Mouse (Mus musculus): ENCODE measurements around the gene Tbc1d5. TPM values are rescaled to one million over a fixed set of nuclear protein-coding genes. Genes with fewer than 3 reads are reported as not detected.

Gene Tbc1d5
- polyA plus RNA-seq, 1 experiment from 2014 or later, result 13.9 TPM

DNA sequence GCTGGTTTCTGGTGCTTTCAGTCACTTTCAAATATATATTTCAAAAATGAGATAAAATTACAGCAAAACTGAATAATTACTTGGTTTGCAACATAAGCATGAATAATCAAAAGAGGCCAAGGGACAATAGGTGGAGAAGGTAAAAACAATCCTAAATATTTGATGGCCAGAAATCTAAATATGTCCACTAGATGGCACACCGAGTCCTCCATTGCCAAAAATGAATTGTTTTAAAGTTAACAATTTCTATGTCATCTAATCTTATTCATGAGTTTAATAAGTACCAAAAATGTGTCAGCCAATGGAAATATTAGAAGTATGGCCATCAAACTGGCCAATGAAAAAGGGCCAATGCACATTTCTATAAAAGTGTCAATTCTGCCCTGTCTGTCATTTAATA is 365.1 kb downstream of the Tbc1d5 start:
- H3K36me3 ChIP-seq (ENCODE audit: control insufficient read depth, insufficient read depth, low read length), result no peaks in the 10 kb centered on the region
- no peak for DNase-seq (ENCODE audit: low spot score)

DNA sequence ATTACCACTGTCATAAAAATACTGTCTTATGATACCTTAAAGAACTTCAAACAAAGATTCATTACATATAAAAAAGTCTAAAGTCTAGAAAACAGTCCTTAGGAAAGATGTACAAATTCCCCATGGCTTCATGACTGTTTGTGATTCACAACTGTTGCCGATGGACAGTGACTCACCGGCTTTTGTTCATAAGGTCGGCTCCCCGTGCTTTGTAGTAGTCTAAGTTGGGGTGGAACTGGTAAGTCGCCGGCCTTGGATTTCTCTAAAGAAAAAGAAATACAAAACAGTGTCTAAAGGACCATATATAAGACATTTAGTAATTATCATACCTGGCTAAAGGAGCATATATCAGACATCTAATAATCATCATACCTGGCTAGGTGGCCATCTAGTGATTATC is 365.6 kb downstream of the Tbc1d5 start:
- H3K9ac ChIP-seq (ENCODE audit: low read length), result no peak overlapping the region
- WGBS, result 95% methylated on average over 6 of the region's 6 CpGs

More for the DNA sequence above, 365.1 kb downstream of the Tbc1d5 start:
- Histone ChIP-seq H3K4me2 (ENCODE audit: low read depth, low read length, severe bottlenecking) (no peak overlapping the region), H3K27ac (ENCODE audit: low read depth, low read length) (no peak overlapping the region), H3K4me1 (replicated peaks; ENCODE audit: control insufficient read depth, insufficient read depth, low read length) (no peaks in the 10 kb centered on the region), H3K27me3 (ENCODE audit: control insufficient read depth, insufficient read depth, low read length) (no peaks in the 10 kb centered on the region), H3K4me3 (ENCODE audit: low read depth, low read length) (no peak overlapping the region), H3K9me3 (ENCODE audit: control insufficient read depth, low read length) (no peaks in the 10 kb centered on the region), H3K9ac (ENCODE audit: low read length) (no peak overlapping the region)
- 64% methylated on average over 1 of the region's 1 CpGs for WGBS
- no peak for ATAC-seq (replicated peaks; ENCODE audit: low FRiP score)

GRCm38 (mm10) chr17:50805631-50806030 is 373.5 kb downstream of the Tbc1d5 start:
- no peaks in the 10 kb centered on the region for H3K27me3 ChIP-seq (ENCODE audit: control insufficient read depth, insufficient read depth, low read length)
- no peak for ATAC-seq (replicated peaks; ENCODE audit: low FRiP score)
- 95% methylated on average over 1 of the region's 1 CpGs for WGBS

More for the DNA sequence above, 365.6 kb downstream of the Tbc1d5 start:
- Histone ChIP-seq H3K4me1 (replicated peaks; ENCODE audit: control insufficient read depth, insufficient read depth, low read length) (no peaks in the 10 kb centered on the region), H3K36me3 (ENCODE audit: control insufficient read depth, insufficient read depth, low read length) (no peaks in the 10 kb centered on the region), H3K9me3 (ENCODE audit: control insufficient read depth, low read length) (no peaks in the 10 kb centered on the region), H3K27ac (ENCODE audit: low read depth, low read length) (no peak overlapping the region), H3K27me3 (ENCODE audit: control insufficient read depth, insufficient read depth, low read length) (no peaks in the 10 kb centered on the region), H3K4me2 (ENCODE audit: low read depth, low read length, severe bottlenecking) (no peak overlapping the region), H3K4me3 (ENCODE audit: low read depth, low read length) (no peak overlapping the region)
- no peak for ATAC-seq (replicated peaks; ENCODE audit: low FRiP score)
- DNase-seq (ENCODE audit: low spot score), result no peak

GRCm38 (mm10) chr17:50803234-50803633 is 375.9 kb downstream of the Tbc1d5 start:
- no peak overlapping the region for H3K27ac ChIP-seq (ENCODE audit: low read depth, low read length)
- DNase-seq (ENCODE audit: low spot score), result no peak
- H3K36me3 ChIP-seq (ENCODE audit: control insufficient read depth, insufficient read depth, low read length), result no peaks in the 10 kb centered on the region
- 76% methylated on average over 6 of the region's 6 CpGs for WGBS
- no peaks in the 10 kb centered on the region for H3K27me3 ChIP-seq (ENCODE audit: control insufficient read depth, insufficient read depth, low read length)
- ATAC-seq (replicated peaks; ENCODE audit: low FRiP score), result no peak
- no peak overlapping the region for H3K4me3 ChIP-seq (ENCODE audit: low read depth, low read length)
- no peaks in the 10 kb centered on the region for H3K9me3 ChIP-seq (ENCODE audit: control insufficient read depth, low read length)
- no peak overlapping the region for H3K9ac ChIP-seq (ENCODE audit: low read length)
- no peak overlapping the region for H3K4me2 ChIP-seq (ENCODE audit: low read depth, low read length, severe bottlenecking)
- no peaks in the 10 kb centered on the region for H3K4me1 ChIP-seq (replicated peaks; ENCODE audit: control insufficient read depth, insufficient read depth, low read length)

More at GRCm38 (mm10) chr17:50805631-50806030, 373.5 kb downstream of the Tbc1d5 start:
- no peaks in the 10 kb centered on the region for H3K36me3 ChIP-seq (ENCODE audit: control insufficient read depth, insufficient read depth, low read length)
- no peaks in the 10 kb centered on the region for H3K4me1 ChIP-seq (replicated peaks; ENCODE audit: control insufficient read depth, insufficient read depth, low read length)
- H3K9ac ChIP-seq (ENCODE audit: low read length), result no peak overlapping the region
- DNase-seq (ENCODE audit: low spot score), result no peak
- no peak overlapping the region for H3K27ac ChIP-seq (ENCODE audit: low read depth, low read length)
- no peaks in the 10 kb centered on the region for H3K9me3 ChIP-seq (ENCODE audit: control insufficient read depth, low read length)
- H3K4me3 ChIP-seq (ENCODE audit: low read depth, low read length), result no peak overlapping the region
- no peak overlapping the region for H3K4me2 ChIP-seq (ENCODE audit: low read depth, low read length, severe bottlenecking)

DNA sequence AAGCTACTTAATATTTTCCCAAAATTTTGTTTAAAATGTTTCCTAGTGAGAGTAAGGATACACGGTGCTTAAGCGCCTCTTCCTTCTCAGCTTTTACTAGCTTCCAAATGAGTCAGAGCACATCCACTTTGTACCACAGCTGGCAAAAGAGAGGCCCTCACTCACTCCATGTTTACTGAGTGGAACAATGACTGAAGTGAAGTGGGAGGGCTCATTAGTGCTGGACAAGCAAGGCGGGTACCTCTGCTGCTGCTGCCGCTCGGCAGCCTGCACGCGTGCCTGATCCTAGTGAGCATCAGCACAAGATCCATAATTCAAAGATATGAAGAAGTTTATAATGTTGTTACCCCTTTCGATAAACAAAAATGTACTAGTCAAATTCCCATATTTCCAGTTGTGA is 376.8 kb downstream of the Tbc1d5 start:
- ATAC-seq (replicated peaks; ENCODE audit: low FRiP score), result no peak
- Histone ChIP-seq H3K4me1 (replicated peaks; ENCODE audit: control insufficient read depth, insufficient read depth, low read length) (no peaks in the 10 kb centered on the region), H3K27ac (ENCODE audit: low read depth, low read length) (no peak overlapping the region), H3K36me3 (ENCODE audit: control insufficient read depth, insufficient read depth, low read length) (no peaks in the 10 kb centered on the region), H3K27me3 (ENCODE audit: control insufficient read depth, insufficient read depth, low read length) (no peaks in the 10 kb centered on the region), H3K9ac (ENCODE audit: low read length) (no peak overlapping the region), H3K9me3 (ENCODE audit: control insufficient read depth, low read length) (no peaks in the 10 kb centered on the region), H3K4me2 (ENCODE audit: low read depth, low read length, severe bottlenecking) (no peak overlapping the region), H3K4me3 (ENCODE audit: low read depth, low read length) (no peak overlapping the region)
- no peak for DNase-seq (ENCODE audit: low spot score)
- WGBS, result 64% methylated on average over 8 of the region's 8 CpGs

GRCm38 (mm10) chr17:50795445-50796095 is 383.6 kb downstream of the Tbc1d5 start:
- Histone ChIP-seq H3K27me3 (ENCODE audit: control insufficient read depth, insufficient read depth, low read length) (no peaks in the 10 kb centered on the region), H3K27ac (ENCODE audit: low read depth, low read length) (no peak overlapping the region), H3K36me3 (ENCODE audit: control insufficient read depth, insufficient read depth, low read length) (no peaks in the 10 kb centered on the region), H3K4me3 (ENCODE audit: low read depth, low read length) (no peak overlapping the region), H3K9me3 (ENCODE audit: control insufficient read depth, low read length) (no peaks in the 10 kb centered on the region), H3K9ac (ENCODE audit: low read length) (no peak overlapping the region), H3K4me1 (replicated peaks; ENCODE audit: control insufficient read depth, insufficient read depth, low read length) (no peaks in the 10 kb centered on the region), H3K4me2 (ENCODE audit: low read depth, low read length, severe bottlenecking) (no peak overlapping the region)
- 70% methylated on average over 6 of the region's 6 CpGs for WGBS
- DNase-seq (ENCODE audit: low spot score) (peak; percentile 68), ATAC-seq (replicated peaks; ENCODE audit: low FRiP score) (peak; percentile 83)

GRCm38 (mm10) chr17:50791671-50792070 is 387.5 kb downstream of the Tbc1d5 start:
- no peaks in the 10 kb centered on the region for H3K27me3 ChIP-seq (ENCODE audit: control insufficient read depth, insufficient read depth, low read length)
- H3K4me1 ChIP-seq (replicated peaks; ENCODE audit: control insufficient read depth, insufficient read depth, low read length), result no peaks in the 10 kb centered on the region
- no peak overlapping the region for H3K4me2 ChIP-seq (ENCODE audit: low read depth, low read length, severe bottlenecking)
- no peaks in the 10 kb centered on the region for H3K9me3 ChIP-seq (ENCODE audit: control insufficient read depth, low read length)
- DNase-seq (ENCODE audit: low spot score), result no peak
- H3K36me3 ChIP-seq (ENCODE audit: control insufficient read depth, insufficient read depth, low read length), result no peaks in the 10 kb centered on the region
- ATAC-seq (replicated peaks; ENCODE audit: low FRiP score), result no peak
- H3K4me3 ChIP-seq (ENCODE audit: low read depth, low read length), result no peak overlapping the region
- no peak overlapping the region for H3K27ac ChIP-seq (ENCODE audit: low read depth, low read length)
- H3K9ac ChIP-seq (ENCODE audit: low read length), result no peak overlapping the region
- 74% methylated on average over 2 of the region's 2 CpGs for WGBS

- no peak overlapping the region for H3K27ac ChIP-seq (ENCODE audit: low read depth, low read length)
- H3K27me3 ChIP-seq (ENCODE audit: control insufficient read depth, insufficient read depth, low read length), result no peaks in the 10 kb centered on the region
- no peak overlapping the region for H3K4me3 ChIP-seq (ENCODE audit: low read depth, low read length)
- no peaks in the 10 kb centered on the region for H3K9me3 ChIP-seq (ENCODE audit: control insufficient read depth, low read length)
- no peaks in the 10 kb centered on the region for H3K36me3 ChIP-seq (ENCODE audit: control insufficient read depth, insufficient read depth, low read length)
- DNase-seq (ENCODE audit: low spot score) (no peak), ATAC-seq (replicated peaks; ENCODE audit: low FRiP score) (no peak)
- no peak overlapping the region for H3K4me2 ChIP-seq (ENCODE audit: low read depth, low read length, severe bottlenecking)
- H3K4me1 ChIP-seq (replicated peaks; ENCODE audit: control insufficient read depth, insufficient read depth, low read length), result no peaks in the 10 kb centered on the region
- H3K9ac ChIP-seq (ENCODE audit: low read length), result no peak overlapping the region
- WGBS, result 93% methylated on average over 4 of the region's 4 CpGs
Observed at GRCm38 (mm10) chr17:50788835-50789234, 390.3 kb downstream of the Tbc1d5 start.

GRCm38 (mm10) chr17:50775247-50775646 is 403.9 kb downstream of the Tbc1d5 start:
- no peak for ATAC-seq (replicated peaks; ENCODE audit: low FRiP score)
- no peak overlapping the region for H3K27ac ChIP-seq (ENCODE audit: low read depth, low read length)
- H3K9ac ChIP-seq (ENCODE audit: low read length), result no peak overlapping the region
- no peaks in the 10 kb centered on the region for H3K27me3 ChIP-seq (ENCODE audit: control insufficient read depth, insufficient read depth, low read length)
- no peaks in the 10 kb centered on the region for H3K9me3 ChIP-seq (ENCODE audit: control insufficient read depth, low read length)
- H3K4me3 ChIP-seq (ENCODE audit: low read depth, low read length), result no peak overlapping the region
- no peak for DNase-seq (ENCODE audit: low spot score)
- H3K4me1 ChIP-seq (replicated peaks; ENCODE audit: control insufficient read depth, insufficient read depth, low read length), result no peaks in the 10 kb centered on the region
- no peaks in the 10 kb centered on the region for H3K36me3 ChIP-seq (ENCODE audit: control insufficient read depth, insufficient read depth, low read length)
- WGBS, result 81% methylated on average over 3 of the region's 3 CpGs
- H3K4me2 ChIP-seq (ENCODE audit: low read depth, low read length, severe bottlenecking), result no peak overlapping the region

All from forebrain, embryonic 11.5 days (tissue).